Mouse (Mus musculus) inflammation-experienced regulatory T-cells, adult 6 months (primary cell): Measurements from ENCODE around the gene Tubb4b. TPM values are rescaled to one million over a fixed set of nuclear protein-coding genes. Genes with fewer than 3 reads are reported as not detected.
A peak's percentile ranks its signal among the peaks of the same experiment; 100 is the strongest.
"Not testable (repeated sequence)": the region's sequence is repeated elsewhere in the genome, so short reads cannot be mapped to it uniquely, and the experiment has no call there.

ENCODE experiments used
- ATAC-seq: one replicate; pipeline ENCODE4 v1.8.0; 2017
- polyA plus RNA-seq, 3 experiments: library from polyadenylated mRNA; unstranded; fragments of 100-300 nt; shearing (Covaris generic); gene quantifications; one replicate each; pipeline ENCODE4 v1.2.1; 2017

Tubb4b gene
- polyA plus RNA-seq = 100 to 1,000 TPM in 1 of 3 experiments, 10 to 100 TPM in 2; 90.3 to 208 (median 96.5) TPM

GRCm38 (mm10) chr2:25224492-25224765 lies at the start of gene Tubb4b:
Gene Tubb4b (minus strand): TSS chr2:25224702.
- ATAC-seq = no peak

GRCm38 (mm10) chr2:25273010-25273409 lies 48.5 kb upstream of the Tubb4b start:
- no peak for ATAC-seq

DNA sequence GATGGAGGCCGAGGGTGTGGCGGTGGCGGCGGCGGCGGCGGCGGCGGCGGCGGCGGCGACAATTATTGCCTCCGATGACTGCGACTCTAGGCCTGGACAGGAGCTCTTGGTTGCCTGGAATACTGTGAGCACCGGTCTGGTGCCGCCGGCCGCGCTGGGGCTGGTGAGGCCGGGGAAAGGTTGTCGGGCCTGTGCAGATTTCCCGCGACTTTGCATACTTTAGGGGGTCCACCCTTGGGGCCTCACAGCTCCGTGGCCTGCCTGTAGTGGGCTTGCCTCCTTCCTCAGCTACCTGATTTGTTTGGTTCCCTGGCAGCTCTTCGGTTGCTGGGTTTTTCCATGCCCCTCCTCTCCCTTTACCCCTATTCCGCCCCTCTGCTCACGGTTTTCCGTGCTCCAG lies 48.0 kb upstream of the Tubb4b start:
- peak; percentile 2 for ATAC-seq

DNA sequence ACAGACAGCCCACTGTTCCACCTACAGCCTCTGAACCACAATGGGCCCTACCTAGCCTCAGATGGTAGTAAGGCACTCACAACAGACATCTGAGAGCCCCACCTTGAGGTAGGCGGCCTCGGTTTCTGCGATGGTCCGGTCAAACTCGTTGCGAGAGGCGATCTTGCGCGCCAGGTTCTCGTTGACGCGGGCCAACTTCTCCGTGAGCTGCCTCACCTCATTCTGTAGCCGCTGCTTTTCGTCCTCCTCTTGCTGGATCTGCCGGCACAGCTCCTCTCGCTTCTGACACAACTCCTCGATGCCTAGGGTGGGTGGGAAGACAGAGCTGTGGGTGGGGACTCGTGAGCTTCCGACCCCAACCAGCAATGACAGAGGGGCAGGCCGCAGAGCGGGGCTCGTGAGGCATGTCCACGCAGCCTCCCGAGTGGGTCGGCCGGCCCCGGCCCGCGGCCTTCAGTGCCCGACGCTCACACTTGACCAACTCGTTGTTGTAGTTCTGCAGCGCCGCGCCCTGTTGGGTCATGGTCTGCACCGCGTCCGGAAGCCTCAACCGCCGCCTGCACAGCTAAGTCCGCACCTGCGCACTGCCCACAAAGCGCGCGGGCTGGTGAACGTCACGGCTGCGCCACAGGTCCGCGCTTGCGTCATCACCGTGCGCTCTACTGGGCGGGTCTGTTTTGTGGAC lies 47.5 kb upstream of the Tubb4b start, which contains the start of the genes Ssna1 and Anapc2:
Ssna1 (minus strand) TSS at position 612 of the 685 bp plus-strand sequence.
Anapc2 (plus strand) TSS at position 652 of the 685 bp plus-strand sequence.
- peak; percentile 93 for ATAC-seq

GRCm38 (mm10) chr2:25267746-25268309 lies 43.3 kb upstream of the Tubb4b start:
- no peak for ATAC-seq

- no peak for ATAC-seq
These were observed 42.7 kb upstream of the Tubb4b start for GRCm38 (mm10) chr2:25267241-25267640.

GRCm38 (mm10) chr2:25266720-25267119 lies 42.2 kb upstream of the Tubb4b start:
- no peak for ATAC-seq

- ATAC-seq = no peak
These were observed 41.6 kb upstream of the Tubb4b start for GRCm38 (mm10) chr2:25265897-25266656.

DNA sequence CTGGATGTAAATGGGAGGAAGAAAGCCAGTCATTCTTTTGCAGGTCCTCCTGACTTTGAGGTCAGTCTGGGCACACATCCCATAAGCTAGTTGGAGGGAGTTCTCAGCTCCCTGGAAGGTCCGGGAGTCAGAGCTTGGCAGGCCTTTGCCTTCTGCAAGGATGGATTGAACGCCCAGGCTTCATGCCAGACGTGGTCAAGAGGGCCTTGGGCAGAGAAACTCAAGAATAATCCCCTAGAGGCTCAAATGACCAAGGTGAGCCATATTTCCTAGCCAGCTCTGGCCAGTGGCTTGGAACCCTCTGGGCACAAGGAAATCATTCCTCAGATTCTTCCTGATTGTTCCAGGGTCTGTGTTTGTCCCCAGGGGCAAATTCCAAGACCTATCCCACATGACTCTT lies 40.3 kb upstream of the Tubb4b start:
- ATAC-seq = no peak

DNA sequence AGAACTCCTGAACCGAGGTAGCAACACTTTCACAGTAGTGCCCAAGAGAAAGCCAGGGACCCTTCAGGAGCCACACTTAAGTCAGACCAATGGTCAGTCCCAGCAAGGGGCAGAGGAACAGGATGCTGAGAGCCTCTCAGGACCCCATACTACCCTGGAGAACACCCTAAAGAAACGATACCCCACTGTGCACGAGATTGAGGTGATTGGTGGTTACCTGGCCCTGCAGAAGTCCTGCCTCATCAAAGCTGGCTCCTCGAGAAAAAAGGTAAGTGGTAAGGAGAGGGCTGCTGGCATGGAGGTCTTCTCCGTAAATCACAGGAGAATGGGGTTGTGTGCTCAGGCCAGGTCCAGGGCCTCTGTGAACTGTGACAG lies 39.8 kb upstream of the Tubb4b start:
- ATAC-seq = no peak

GRCm38 (mm10) chr2:25263623-25264285 lies 39.3 kb upstream of the Tubb4b start:
- no peak for ATAC-seq

DNA sequence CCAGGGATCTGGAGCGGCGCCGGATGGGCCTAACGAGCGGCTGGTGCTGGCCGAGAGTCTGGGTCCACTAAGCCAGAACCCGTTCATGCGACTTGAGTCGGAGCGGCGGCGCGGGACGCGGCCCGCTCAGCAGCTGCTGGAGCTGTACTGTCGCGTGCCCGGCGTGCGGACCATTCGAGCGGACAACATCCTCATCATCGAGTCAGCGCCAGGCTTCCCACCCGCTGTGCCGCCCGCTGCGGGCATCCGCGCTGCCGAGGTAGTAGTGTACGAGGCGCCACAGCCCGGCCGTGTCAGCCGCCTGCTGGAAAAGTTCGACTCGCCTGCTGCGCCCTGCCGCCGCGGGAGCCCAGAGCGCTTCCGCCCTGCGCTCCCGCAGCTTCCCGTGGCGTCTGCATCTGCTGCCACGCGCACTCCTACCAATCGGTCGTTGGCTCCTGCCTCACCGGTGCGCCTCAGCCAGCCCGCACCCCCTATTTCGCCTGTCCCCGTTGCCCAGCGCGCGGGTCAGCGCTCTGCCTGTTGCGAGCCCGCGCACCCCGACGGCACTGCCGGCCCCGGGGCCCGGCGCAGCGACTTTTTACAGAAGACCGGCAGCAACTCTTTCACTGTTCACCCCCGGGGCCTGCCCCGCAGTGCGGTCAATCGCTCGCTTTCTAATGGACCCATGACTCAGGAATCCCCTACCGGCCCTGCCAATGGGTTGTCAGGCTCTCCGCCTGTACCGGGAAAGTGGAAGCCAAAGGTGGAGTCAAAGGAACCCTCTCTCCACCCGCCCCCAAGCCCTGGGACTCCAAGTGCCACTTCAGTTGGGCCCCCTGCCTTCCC lies 38.5 kb upstream of the Tubb4b start:
- peak; percentile 53 for ATAC-seq

DNA sequence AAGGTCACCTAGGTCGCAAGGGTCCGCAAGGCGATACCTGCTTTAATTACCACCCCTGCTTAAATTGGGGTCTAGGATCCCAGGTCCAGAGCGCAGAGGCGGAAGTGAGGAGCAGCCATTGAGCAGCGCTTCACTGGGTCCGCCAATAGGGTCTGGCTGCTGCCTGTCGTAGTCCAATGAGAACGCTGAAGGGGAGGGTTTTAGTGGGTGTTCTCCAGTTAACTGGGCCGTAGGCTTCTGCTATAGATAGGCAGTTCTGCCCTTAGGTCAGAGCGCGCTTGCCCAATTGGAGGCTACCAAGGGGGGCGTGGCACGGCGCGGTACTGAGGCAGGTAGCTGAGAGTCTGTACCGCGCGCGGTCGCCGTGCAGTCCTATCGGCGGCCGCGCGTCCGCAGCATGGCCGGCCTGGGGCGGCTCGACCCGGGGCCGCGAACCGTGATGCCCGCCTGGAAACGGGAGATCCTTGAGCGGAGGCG lies 37.8 kb upstream of the Tubb4b start, which contains the start of gene Tprn:
Tprn (plus strand) TSS at position 328 of the 477 bp plus-strand sequence.
- ATAC-seq = peak; percentile 99

- ATAC-seq = no peak
These were observed 37.4 kb upstream of the Tubb4b start for GRCm38 (mm10) chr2:25261870-25262269.

- ATAC-seq = no peak
These were observed 34.4 kb upstream of the Tubb4b start for GRCm38 (mm10) chr2:25258887-25259286.

- ATAC-seq = not testable (repeated sequence)
These were observed 32.7 kb upstream of the Tubb4b start for GRCm38 (mm10) chr2:25257250-25257649.

DNA sequence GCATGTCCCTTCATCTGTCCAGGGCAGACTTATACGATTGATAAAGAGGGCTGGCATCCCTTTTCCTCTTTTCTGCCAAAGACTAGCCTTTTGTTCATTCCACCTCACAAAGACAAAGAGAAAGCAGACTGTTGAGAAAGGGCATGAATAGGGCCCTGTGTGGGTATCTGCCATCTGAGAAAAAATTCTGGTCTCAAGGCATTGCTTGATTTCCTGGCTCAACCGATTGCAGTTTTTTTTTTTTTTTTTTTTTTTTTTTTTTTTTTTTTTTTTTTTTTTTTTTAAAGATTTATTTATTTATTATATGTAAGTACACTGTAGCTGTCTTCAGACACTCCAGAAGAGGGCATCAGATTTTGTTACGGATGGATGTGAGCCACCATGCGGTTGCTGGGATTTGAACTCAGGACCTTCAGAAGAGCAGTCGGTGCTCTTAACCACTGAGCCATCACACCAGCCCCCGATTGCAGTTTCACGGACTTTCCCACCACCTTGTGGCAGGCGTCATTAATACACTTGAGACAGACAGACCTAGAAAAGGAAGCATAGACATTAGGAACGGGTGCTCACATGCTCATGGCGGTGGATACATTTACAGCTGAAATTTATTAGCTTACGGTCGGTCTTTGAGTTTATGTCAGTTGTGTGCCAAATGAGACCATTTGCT lies 32.1 kb upstream of the Tubb4b start:
- not testable (repeated sequence) for ATAC-seq

DNA sequence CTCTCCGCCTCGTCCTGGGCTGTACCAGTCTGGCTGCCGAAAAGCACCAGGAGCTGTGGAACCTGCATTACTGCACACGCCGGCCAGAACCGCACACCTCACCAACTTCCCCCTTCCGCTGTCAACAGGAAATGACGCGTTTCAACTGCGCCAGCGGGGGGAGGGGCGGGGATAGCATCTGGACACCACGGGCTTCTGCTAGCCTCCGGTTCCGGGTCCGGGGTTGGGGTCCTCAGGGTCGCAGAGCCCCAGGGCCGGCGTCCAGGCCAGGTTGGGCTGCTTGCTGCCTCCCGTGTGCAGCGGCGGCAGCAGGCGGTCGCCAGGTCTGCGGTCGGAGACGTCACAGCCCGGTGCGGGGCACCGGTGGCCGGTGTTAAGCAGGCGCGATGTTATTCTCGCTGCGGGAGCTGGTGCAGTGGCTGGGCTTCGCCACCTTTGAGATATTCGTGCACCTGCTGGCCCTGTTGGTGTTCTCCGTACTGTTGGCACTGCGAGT lies 30.8 kb upstream of the Tubb4b start, which contains the start of gene Tmem203:
Tmem203 (plus strand) TSS at position 156 of the 496 bp plus-strand sequence.
- ATAC-seq = peak; percentile 87

GRCm38 (mm10) chr2:25252331-25252730 lies 27.8 kb upstream of the Tubb4b start:
- no peak for ATAC-seq

- no peak for ATAC-seq
These were observed 21.9 kb upstream of the Tubb4b start, which contains the start of gene AL732309.1 for GRCm38 (mm10) chr2:25246183-25247072. Gene AL732309.1 (minus strand): TSS chr2:25246863.
